Mouse (Mus musculus) stomach, postnatal 0 days (tissue): Measurements from ENCODE around the gene Ctnnbl1. TPM values are rescaled to one million over a fixed set of nuclear protein-coding genes. Genes with fewer than 3 reads are reported as not detected.

Experiments
- ATAC-seq: fragments of 200-750 bp; cut with Nextera tagmentation; 2 replicates; pipeline ENCODE4 v1.8.0; 2017; ENCODE audit not compliant: low FRiP score, low TSS enrichment
- DNase-seq: peaks from one replicate; pipeline ENCODE4 v3.0.0-alpha.2; 2016; ENCODE audit warnings: low spot score
- H3K27ac ChIP-seq: fragments of 300-500 bp; sonication (generic); replicated peaks from 2 replicates; pipeline ENCODE4 v1.5.1; 2014; ENCODE audit warnings: mild to moderate bottlenecking, control low read depth
- H3K27me3 ChIP-seq: fragments of 300-500 bp; sonication (generic); 2 replicates; pipeline ENCODE4 v1.6.1; 2014; ENCODE audit warnings: low read length; ENCODE audit not compliant: control insufficient read depth, insufficient read depth
- H3K36me3 ChIP-seq: fragments of 300-500 bp; sonication (generic); 2 replicates; pipeline ENCODE4 v1.6.1; 2014; ENCODE audit warnings: low read length, mixed read lengths; ENCODE audit not compliant: control insufficient read depth, insufficient read depth
- H3K4me1 ChIP-seq: fragments of 300-500 bp; sonication (generic); replicated peaks from 2 replicates; pipeline ENCODE4 v1.6.1; 2014; ENCODE audit warnings: antibody characterized with exemption; ENCODE audit not compliant: control insufficient read depth, insufficient read depth
- H3K4me2 ChIP-seq: fragments of 300-500 bp; sonication (generic); replicated peaks from 2 replicates; pipeline ENCODE4 v1.6.1; 2014; ENCODE audit warnings: low read depth, mild to moderate bottlenecking, control low read depth, moderate library complexity
- H3K4me3 ChIP-seq: fragments of 300-500 bp; sonication (generic); 2 replicates; pipeline ENCODE4 v1.5.1; 2014; ENCODE audit warnings: low read depth, low read length, control low read depth
- H3K9ac ChIP-seq: fragments of 300-500 bp; sonication (generic); 2 replicates; pipeline ENCODE4 v1.6.1; 2014; ENCODE audit warnings: mild to moderate bottlenecking, low read length, control low read depth, mixed read lengths
- H3K9me3 ChIP-seq: fragments of 300-500 bp; sonication (generic); 2 replicates; pipeline ENCODE4 v1.6.1; 2016; ENCODE audit warnings: low read length; ENCODE audit not compliant: control insufficient read depth
- CTCF ChIP-seq: IDR thresholded peaks from 2 replicates; pipeline ENCODE4 v1.5.1; 2016; ENCODE audit warnings: antibody characterized with exemption, low read depth, mild to moderate bottlenecking, moderate library complexity
- EP300 ChIP-seq: optimal IDR thresholded peaks from 2 replicates; pipeline ENCODE3; 2016; ENCODE audit warnings: antibody characterized with exemption
- WGBS: fragments of 180-500 bp; shearing (Covaris S2); extraction: QIAGEN DNeasy Blood & Tissue Kit; methylation state at CpG from one replicate; pipeline ENCODE4 v1.1.7; 2014; 5-methylcytosine and 5-hydroxymethylcytosine counted together
- polyA plus RNA-seq: library from polyadenylated mRNA; unstranded; fragments of >200 nt; fragmentation: Nextera tagmentation; extraction: Ambion mirVana; gene quantifications from 2 replicates; pipeline ENCODE4 v1.2.1, GENCODE M21; 2015

Gene Ctnnbl1
- polyA plus RNA-seq, 1 experiment from 2014 or later = 23.9 TPM

- no peak overlapping the region for H3K9ac ChIP-seq
- ATAC-seq (no peak), DNase-seq (no peak)
- no peak overlapping the region for H3K27ac ChIP-seq
- no peaks in the 10 kb centered on the region for H3K9me3 ChIP-seq
- H3K4me3 ChIP-seq = no peak overlapping the region
- H3K4me1 ChIP-seq = no peaks in the 10 kb centered on the region
- H3K4me2 ChIP-seq = no peak overlapping the region
- TF ChIP-seq EP300 = no peak
- TF ChIP-seq CTCF = no peak
- H3K27me3 ChIP-seq = no peaks in the 10 kb centered on the region
- peaks cover 2% of the 10 kb centered on the region; the same call in 1 of the 2 replicates for H3K36me3 ChIP-seq
Measured at GRCm38 (mm10) chr2:157840641-157841078, 103.5 kb downstream of the Ctnnbl1 start.

- Histone ChIP-seq H3K36me3 (peaks cover 2% of the 10 kb centered on the region; the same call in 1 of the 2 replicates), H3K27me3 (no peaks in the 10 kb centered on the region), H3K4me3 (no peak overlapping the region), H3K9ac (no peak overlapping the region), H3K4me2 (no peak overlapping the region), H3K4me1 (no peaks in the 10 kb centered on the region), H3K27ac (no peak overlapping the region), H3K9me3 (no peaks in the 10 kb centered on the region)
- 73% methylated on average over 6 of the region's 6 CpGs for WGBS
- ATAC-seq (no peak), DNase-seq (no peak)
- TF ChIP-seq CTCF (no peak), EP300 (no peak)
Measured at GRCm38 (mm10) chr2:157841121-157841520, 103.9 kb downstream of the Ctnnbl1 start.

GRCm38 (mm10) chr2:157844746-157845145 is 107.5 kb downstream of the Ctnnbl1 start:
- TF ChIP-seq EP300 = no peak
- no peak for TF ChIP-seq CTCF
- Histone ChIP-seq H3K4me2 (no peak overlapping the region), H3K27ac (no peak overlapping the region), H3K9me3 (no peaks in the 10 kb centered on the region), H3K4me1 (no peaks in the 10 kb centered on the region), H3K9ac (no peak overlapping the region), H3K36me3 (no peaks in the 10 kb centered on the region), H3K4me3 (no peak overlapping the region), H3K27me3 (no peaks in the 10 kb centered on the region)
- WGBS = 69% methylated on average over 2 of the region's 2 CpGs
- no peak for ATAC-seq
- no peak for DNase-seq

GRCm38 (mm10) chr2:157845831-157846230 is 108.6 kb downstream of the Ctnnbl1 start:
- Histone ChIP-seq H3K9ac (no peak overlapping the region), H3K36me3 (no peaks in the 10 kb centered on the region), H3K4me1 (no peaks in the 10 kb centered on the region), H3K27ac (no peak overlapping the region), H3K4me3 (no peak overlapping the region), H3K27me3 (no peaks in the 10 kb centered on the region), H3K4me2 (no peak overlapping the region), H3K9me3 (no peaks in the 10 kb centered on the region)
- no peak for DNase-seq
- ATAC-seq = no peak
- 87% methylated on average over 5 of the region's 5 CpGs for WGBS
- TF ChIP-seq EP300 (no peak), CTCF (no peak)

GRCm38 (mm10) chr2:157853135-157853534 is 115.9 kb downstream of the Ctnnbl1 start:
- H3K4me1 ChIP-seq = no peaks in the 10 kb centered on the region
- ATAC-seq (peak; percentile 63), DNase-seq (no peak)
- TF ChIP-seq CTCF (no peak), EP300 (no peak)
- no peak overlapping the region for H3K27ac ChIP-seq
- H3K4me3 ChIP-seq = no peak overlapping the region
- no peaks in the 10 kb centered on the region for H3K27me3 ChIP-seq
- H3K4me2 ChIP-seq = no peak overlapping the region
- no peaks in the 10 kb centered on the region for H3K9me3 ChIP-seq
- no peak overlapping the region for H3K9ac ChIP-seq
- 64% methylated on average over 3 of the region's 3 CpGs for WGBS
- H3K36me3 ChIP-seq = no peaks in the 10 kb centered on the region

GRCm38 (mm10) chr2:157855814-157856213 is 118.6 kb downstream of the Ctnnbl1 start:
- H3K9me3 ChIP-seq = no peaks in the 10 kb centered on the region
- no peak for ATAC-seq
- no peaks in the 10 kb centered on the region for H3K36me3 ChIP-seq
- H3K27ac ChIP-seq = no peak overlapping the region
- TF ChIP-seq EP300 (no peak), CTCF (no peak)
- no peak overlapping the region for H3K4me3 ChIP-seq
- DNase-seq = no peak
- H3K4me1 ChIP-seq = no peaks in the 10 kb centered on the region
- H3K4me2 ChIP-seq = no peak overlapping the region
- no peaks in the 10 kb centered on the region for H3K27me3 ChIP-seq
- no peak overlapping the region for H3K9ac ChIP-seq
- 80% methylated on average over 6 of the region's 6 CpGs for WGBS
